Mouse (Mus musculus) small intestine, adult 2 months (tissue): ENCODE data around the gene Rnd1.

ENCODE experiments used
- CTCF ChIP-seq: fragments of 200-500 bp; IDR thresholded peaks from 2 replicates; pipeline ENCODE4 v1.5.1; 2012; ENCODE audit warnings: low read depth, mild to moderate bottlenecking, control low read depth, inconsistent platforms, low read length, moderate library complexity, mixed read lengths; ENCODE audit not compliant: insufficient replicate concordance, insufficient read length; ENCODE audit errors: extremely low read depth
- POLR2A ChIP-seq: fragments of 200-500 bp; IDR thresholded peaks from 2 replicates; pipeline ENCODE4 v1.6.1; 2012; ENCODE audit warnings: low read depth, mild to moderate bottlenecking, control low read depth, inconsistent platforms, low read length, moderate library complexity

- TF ChIP-seq CTCF = no peak
- no peak for TF ChIP-seq POLR2A
Observed at GRCm38 (mm10) chr15:98695726-98696125, 18.5 kb upstream of the Rnd1 start.
